Mouse (Mus musculus): ENCODE measurements around the gene Maats1.

Maats1 gene

GRCm38 (mm10) chr16:38341396-38342324, at the start of gene Maats1:
Gene Maats1, minus strand, starts transcription at chr16:38342143.
- peak; percentile 70 to 77 for DNase-seq

DNA sequence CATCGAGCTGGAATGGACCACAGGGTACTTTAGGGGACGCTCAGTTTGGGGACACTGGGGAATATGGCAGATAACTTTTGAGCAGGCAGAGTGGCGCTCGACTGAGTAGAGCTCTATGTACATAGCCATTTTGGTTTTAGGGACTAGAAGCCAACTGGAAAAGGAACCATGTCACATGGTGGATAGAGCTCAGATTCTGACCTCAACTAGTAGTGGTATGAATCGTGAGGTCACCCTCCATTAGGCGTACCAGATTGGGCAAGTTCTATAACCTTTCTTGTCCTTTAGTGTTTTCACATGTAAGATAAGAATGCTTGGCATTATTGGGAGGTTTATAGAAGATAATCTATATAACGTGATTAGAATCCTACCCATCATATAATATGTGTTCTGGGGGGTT, 48.4 kb upstream of the Maats1 start:
- DNase-seq = no peak

GRCm38 (mm10) chr16:38389284-38389893, 47.4 kb upstream of the Maats1 start:
- no peak for DNase-seq

- DNase-seq = no peak
Measured at GRCm38 (mm10) chr16:38388757-38389156, 46.8 kb upstream of the Maats1 start.

DNA sequence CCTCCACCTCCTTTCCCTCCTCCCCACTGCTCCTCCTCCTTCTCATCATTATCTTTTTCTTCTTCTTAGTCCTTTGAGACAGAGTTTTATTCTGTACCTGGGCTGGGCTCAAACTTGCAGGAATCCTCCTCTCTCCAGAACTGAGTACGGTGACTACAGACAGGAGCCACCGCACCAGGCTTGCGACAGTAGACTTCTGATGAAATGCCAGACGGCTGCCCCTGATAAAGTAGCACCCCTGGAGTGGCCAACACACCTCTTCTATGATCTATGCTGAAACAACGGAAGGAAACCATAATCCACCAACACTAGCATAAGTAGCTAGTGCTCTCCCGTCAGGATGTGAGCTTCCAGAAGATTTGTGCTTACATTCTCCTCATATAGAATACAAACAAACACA, 45.4 kb upstream of the Maats1 start:
- DNase-seq = no peak

GRCm38 (mm10) chr16:38385700-38386099, 43.8 kb upstream of the Maats1 start:
- no peak for DNase-seq

GRCm38 (mm10) chr16:38385184-38385634, 43.3 kb upstream of the Maats1 start:
- DNase-seq = no peak

GRCm38 (mm10) chr16:38383683-38384082, 41.7 kb upstream of the Maats1 start:
- no peak for DNase-seq

- no peak for DNase-seq
Measured at GRCm38 (mm10) chr16:38379926-38380325, 38.0 kb upstream of the Maats1 start.

GRCm38 (mm10) chr16:38379493-38379892, 37.5 kb upstream of the Maats1 start:
- DNase-seq = no peak

DNA sequence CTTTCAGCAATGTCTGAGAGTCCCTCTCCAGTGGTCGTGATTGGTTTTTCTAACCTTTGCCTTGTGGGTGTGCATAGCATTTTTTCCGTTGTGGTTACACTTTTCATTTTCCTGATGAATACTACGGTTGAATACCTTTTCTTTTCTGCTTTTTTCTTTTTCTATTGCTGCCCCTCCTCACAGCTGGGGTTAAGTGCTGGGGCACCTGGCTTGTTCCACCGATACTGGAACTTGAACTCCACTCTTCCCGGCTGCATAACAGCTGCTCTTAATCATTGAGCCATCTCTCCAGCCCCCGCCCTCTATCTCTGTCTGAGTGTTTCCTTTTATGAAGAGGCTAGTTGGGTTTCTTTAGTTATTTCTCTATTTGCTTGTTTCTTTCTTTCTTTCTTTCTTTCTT, 37.1 kb upstream of the Maats1 start:
- no peak for DNase-seq

GRCm38 (mm10) chr16:38378591-38378990, 36.6 kb upstream of the Maats1 start:
- DNase-seq = no peak

DNA sequence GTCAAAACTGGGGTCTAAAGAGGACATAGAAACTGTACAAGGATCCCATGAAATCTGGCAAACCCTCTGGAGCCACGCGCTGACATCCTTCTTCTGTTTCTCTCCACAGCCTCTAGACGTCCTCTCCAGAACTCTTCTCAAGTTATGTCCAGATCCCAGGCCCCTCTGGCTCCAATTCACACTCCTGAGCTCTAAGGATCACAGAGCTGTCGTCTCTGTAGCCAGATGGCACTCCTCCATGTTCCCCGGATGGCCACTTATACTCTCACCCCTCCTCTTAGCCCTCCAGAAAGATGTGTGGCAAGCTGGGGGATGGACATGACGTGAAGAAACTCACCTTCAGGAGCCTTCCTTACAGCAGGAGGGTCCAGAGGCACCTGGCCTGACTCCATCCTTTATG, 35.6 kb upstream of the Maats1 start:
- no peak for DNase-seq

GRCm38 (mm10) chr16:38376841-38377249, 34.9 kb upstream of the Maats1 start:
- peak in 1 of 2 experiments; percentile 11 for DNase-seq

- DNase-seq = peak; percentile 23 to 33
Measured at GRCm38 (mm10) chr16:38376163-38376840, 34.4 kb upstream of the Maats1 start.

GRCm38 (mm10) chr16:38375182-38375581, 33.2 kb upstream of the Maats1 start:
- DNase-seq = no peak

DNA sequence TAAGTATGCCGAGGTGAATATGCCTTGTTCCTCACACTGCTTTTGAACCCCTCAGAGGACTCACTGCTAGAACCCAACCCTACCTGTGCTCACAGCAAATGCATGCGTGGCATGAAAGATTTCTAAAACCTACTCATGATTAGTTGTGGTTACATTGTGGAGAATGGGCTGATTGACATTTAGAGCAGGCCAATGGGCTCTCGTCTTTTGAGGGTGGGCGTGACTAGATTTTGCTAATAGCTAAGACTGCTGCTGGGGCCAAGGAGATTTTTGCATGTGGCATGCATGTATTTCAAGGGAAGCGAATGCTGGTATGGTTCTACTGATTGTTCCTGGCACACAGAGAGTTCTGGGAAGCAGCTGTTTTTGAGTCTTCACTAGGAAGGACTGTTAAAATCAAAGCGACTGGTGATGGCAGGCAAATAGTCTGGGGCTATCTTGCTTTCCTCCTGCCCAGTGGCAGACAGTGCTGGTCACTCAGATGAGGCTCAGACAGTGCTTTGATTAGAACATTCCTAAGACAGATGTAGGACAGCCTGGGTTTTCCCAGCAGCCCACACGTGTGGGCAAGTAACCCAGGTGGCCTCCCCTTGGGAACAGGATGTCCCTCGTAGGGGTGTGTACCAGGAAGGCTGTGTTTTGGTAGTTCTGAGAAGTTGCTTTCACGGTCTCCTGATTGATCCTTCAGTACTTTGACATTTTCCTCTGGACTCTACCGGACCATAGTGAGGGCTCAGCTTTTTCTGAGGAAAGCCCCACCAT, 32.6 kb upstream of the Maats1 start:
- no peak for DNase-seq

DNA sequence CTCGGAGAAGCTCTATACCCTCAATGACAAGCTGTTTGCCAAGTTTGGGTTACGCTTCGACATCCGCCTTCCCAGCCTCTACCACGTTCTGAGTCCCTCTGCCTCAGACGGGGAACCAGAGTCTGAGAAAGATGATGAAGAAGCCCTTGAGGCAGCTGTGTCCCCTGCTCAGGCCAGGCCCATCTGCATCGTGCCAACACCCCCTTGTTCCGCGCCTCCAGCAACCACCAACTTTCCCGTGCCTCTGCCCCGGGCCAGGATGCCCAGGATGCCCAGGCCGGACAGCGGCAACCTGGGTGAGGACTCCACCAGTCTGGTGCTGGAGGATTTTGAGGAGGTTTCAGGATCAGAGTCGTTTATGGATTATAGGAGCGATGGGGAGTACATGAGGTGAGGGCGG, 32.0 kb upstream of the Maats1 start:
- no peak for DNase-seq

DNA sequence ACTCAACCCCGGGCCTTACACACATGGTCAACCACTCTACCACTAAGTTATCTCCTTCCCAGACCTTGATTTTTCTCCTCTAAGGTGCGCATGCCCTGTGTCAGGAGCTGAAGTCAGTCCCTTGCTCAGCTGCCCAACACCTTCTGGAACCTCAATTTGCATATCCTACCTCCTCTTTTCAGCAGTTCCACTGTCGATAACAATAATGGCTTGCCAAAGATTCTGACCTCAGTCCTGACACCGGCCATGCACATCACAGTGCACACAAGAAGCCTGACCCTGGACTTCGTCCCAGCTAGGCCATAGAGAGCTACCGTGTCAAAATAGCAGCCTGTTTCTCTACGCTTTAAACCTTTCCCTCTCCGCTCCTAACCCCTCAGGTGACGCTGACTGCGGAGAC, 31.5 kb upstream of the Maats1 start:
- no peak for DNase-seq

GRCm38 (mm10) chr16:38372876-38373275, 30.9 kb upstream of the Maats1 start:
- DNase-seq = no peak

GRCm38 (mm10) chr16:38371705-38372296, 29.9 kb upstream of the Maats1 start:
- DNase-seq = no peak

GRCm38 (mm10) chr16:38370633-38371374, 28.9 kb upstream of the Maats1 start:
- no peak for DNase-seq
